Mouse (Mus musculus) urinary bladder, postnatal 25 days (tissue): ENCODE results near the gene Tceal7.
A peak's percentile ranks its signal among the peaks of the same experiment; 100 is the strongest.
"Not testable (repeated sequence)": the region's sequence is repeated elsewhere in the genome, so short reads cannot be mapped to it uniquely, and the experiment has no call there.

ENCODE experiments used
- DNase-seq: peaks from one replicate; pipeline ENCODE4 v3.0.0; 2022; ENCODE audit warnings: low spot score

Tceal7 gene

DNA sequence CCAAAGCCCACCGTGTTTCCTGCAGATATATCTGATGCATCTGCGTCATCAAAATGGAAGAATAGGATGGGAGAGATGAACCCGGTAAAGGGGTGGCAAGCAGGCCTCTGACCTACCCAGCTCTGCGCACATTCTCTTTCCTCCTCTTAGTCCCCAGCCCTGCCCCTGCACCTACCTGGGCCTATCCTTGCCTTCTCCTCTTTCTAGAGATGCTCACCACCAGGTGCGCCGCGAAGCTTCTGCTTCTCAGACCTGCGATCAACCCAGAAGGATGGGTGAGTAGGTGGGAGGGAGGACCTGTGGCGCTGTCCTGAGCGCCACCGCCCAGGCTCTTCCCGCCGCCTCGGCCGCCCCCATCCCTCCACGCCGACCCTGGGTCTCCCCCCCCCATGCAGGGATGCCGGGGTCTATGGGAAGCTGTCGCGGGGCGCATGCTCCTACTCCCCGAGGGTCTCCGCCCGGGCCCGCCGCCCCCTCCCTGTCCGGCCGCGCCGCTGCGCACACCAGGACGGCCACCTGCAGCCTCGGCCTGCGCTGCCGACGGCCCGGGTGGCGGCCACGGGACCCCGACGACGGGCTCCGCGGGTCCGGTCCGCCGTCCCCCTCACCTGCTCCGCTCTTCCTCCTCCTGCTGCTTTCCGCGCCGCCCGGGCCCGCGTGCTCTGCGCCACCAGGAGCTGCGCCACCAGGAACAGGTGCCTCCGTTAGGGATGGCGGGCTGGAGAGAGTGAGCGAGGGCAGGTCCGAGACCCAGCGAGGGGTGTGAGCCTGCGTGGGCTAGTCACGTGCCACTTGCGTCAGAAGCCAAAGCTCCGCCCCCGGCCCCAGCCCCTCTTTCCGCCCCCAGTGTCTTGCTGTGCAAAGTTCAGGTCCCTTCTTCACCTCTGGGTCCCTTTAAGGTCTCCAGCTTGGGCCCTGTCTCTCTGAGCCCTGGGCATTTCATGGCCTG, at the start of gene Tceal7, which contains the start of gene Bex1:
Tceal7 (plus strand) TSS at position 51 of the 949 bp plus-strand sequence.
Bex1 (minus strand) TSS at position 785 of the 949 bp plus-strand sequence.
- not testable (repeated sequence) for DNase-seq

DNA sequence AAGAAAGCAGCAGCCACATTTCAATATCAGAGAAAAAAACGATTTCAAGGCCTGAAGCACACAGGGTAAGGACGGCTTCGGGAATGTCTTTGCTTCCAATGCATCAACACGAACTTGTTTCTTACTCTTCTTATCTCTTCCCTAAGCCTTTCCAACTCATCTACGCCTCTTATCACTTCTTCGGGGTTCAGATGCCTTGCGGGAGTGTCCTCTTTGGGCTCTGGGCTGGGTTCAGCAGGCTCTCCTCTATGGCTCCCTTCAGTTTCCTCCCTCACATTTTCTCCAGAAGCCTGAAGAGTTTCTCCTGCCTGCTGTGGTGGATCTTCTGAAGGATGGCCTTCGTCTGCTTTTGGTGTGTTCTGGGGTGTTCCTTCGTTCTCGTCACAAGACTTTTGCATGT, 44.0 kb upstream of the Tceal7 start:
- DNase-seq, result no peak

DNA sequence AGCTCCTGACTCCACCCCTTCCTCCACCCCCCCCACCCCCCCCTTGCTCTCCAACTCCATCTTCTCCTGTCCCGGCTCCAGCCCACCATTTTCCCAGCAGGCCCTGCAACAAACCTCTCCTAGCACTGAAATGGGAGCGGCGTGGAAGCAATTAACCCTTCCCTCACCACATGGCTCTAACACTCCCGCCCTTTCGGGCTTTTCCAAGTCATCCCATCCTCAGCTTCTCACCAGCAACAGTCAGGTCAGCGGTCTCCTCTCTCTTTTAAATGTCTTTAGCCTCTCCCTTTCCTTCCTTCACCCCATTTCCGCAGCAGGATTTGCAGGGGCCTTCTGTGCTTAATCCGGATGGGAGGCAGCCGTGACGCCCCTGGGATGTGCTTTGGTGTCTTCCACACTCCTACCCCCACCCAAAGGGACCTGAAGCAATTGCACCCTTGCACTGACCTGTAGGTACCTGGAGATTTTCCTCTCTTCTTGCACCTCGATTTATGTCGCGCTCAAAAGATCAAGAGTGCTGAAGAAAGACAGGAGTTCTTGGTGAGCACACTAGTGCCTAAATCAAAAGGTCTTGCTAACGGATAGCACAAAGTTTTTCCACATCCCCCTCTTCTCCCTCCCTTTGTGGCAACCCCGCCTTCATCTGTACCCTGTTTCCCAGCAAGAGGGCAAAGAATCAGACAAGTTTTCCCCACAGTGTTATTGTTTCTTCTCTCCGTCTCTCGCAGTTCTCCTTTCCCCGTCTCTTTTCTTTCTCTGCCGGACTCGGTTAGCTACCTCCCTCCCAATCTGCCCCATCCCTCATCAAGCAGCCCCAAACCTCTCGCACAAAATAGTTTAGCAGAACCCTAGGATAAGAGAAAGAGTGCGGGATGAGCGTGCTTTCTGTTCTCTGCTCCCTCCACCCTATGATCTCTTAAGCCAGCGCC, 43.1 kb upstream of the Tceal7 start:
- peak; percentile 12 for DNase-seq

DNA sequence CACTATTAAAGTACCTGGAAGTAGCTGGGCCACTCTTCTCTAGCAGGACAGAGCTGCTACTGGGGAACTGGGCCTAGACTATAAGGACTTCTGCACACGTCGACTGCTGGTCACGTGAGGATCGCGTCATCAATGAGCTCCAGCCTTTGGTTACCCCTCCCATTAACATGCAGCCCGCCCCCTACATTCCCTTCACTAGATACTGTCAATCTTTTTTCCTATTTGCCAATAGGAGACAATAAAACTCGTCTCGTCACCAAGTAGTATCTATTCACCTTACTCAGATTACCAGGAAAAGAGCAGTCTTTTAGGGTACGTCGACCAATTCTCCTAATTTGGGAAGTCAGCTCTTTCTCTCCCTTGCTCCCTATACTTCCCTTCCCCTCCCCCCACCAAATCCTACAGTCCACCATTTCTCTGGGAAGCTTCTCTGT, 42.4 kb upstream of the Tceal7 start, which contains the start of gene Tceal8:
Tceal8 (minus strand) TSS at position 225 of the 434 bp plus-strand sequence.
- peak; percentile 47 for DNase-seq

DNA sequence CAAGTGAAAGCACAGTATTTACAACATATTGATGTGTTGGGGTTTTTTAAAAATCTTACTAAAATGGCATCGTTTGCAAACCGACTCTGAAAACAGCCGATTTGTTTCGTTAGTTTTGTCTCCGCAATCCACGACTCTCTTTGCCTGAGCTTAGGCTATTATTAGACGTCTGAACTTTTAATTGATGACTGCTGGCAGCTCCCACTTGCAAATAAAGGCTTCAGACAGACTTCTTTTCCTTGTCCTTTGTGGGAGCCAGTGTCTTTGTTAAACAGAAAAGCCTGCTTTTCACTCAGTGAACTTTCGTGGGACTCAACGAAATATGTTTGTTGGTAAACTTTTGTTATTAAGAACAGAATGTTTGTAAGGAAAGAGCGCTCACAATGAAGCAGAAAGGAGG, 41.8 kb upstream of the Tceal7 start:
- DNase-seq, result no peak

DNA sequence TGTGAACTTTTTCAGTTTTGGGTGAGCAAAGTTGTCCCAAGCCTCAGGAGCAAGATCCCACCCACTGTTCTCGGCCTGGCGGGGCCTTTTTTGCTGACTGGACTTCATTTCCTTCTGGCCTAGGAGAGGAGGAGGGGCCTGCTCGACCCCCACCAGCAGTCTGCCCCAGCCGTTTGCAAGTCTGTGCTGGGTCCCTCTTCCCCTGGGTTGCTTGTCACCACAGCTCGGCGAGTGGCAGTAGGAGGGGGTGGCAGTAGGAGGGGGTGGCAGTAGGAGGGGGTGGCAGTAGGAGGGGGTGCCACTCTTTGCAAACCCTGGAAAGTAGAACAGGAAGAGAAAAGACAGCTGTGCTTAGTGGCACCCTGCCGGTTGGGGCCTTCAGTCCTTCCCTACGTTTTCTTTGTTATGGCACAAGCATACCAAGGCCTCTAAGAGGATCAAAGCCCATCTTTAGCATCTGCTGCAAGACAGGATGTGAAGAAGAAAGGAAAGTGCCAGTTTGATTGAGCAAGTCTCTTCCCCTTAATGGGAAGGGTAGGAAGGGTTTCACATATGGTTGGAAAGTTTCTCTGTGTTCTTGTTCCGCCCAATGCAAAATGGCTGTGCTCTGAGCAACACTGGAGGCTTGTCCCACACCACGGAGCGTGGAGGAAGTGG, 33.6 kb upstream of the Tceal7 start:
- no peak for DNase-seq

DNA sequence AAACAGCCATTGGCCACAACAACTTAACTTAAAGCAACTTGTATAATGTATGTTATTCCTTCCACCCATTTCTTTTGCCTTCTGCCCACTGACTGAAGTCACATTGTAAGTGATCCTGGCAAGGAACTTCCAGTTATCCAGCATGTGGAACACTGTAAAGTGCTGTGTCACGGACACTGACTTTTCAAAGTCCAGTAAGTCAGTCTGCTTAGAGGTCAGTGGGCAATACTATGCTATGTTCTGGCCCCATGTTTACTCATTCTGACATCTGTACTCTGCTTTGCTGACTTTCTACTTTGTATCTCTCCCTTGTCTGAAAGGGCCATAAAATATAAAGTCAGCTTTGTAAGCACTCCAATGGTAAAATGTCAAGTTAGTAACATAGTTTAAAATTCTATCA, 31.5 kb upstream of the Tceal7 start:
- DNase-seq, result no peak

DNA sequence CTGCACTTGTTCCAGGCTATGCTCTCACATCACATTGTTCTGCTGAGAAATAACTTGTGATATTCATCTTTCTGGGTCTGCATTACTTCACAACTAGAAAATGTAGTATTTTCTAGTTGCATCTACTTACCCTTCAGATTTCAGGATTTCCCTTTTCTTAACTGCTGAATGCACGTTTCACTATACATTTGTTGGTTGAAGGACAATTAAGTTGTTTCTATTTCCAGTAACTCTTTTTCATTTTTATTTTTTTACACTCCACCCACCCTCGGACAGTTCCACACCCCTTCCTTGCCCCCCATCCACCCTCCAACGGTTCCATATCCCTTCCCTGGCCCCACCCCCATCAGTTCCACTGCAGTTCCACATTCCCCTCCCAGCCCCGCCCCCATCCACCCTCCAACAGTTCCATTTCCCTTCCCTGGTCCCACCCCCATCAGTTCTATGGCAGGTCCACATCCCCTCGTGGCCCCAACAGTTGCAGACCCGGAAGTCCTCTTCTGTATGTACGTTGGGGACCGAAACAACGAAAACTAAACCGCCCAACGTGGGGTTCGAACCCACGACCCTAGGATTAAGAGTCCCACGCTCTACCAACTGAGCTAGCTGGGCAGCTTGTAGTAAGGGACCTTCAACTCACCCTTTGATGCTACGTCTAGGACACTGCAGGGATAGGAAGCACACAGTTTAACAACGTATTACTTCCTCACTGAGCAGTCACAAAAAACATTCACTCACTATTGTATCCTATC, 19.2 kb upstream of the Tceal7 start:
- DNase-seq, result no peak

DNA sequence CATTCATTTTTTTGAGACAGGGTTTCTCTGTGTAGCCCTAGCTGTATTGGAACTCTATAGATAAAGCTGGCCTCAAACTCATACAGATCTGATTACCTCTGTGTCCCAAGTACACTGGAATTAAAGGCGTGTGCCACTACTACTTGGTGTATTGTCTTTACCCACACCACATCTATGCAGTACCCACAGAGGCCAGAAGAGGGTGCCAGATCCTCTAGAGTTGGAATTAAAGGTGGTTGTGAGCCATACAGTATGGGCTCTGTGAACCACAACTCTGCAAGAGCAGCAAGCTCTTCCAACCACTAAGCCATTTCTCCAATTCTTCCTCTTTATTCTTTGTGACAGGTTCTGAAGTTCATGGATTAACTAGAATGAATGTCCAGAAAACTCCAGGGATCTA, 17.7 kb upstream of the Tceal7 start:
- peak; percentile 18 for DNase-seq

DNA sequence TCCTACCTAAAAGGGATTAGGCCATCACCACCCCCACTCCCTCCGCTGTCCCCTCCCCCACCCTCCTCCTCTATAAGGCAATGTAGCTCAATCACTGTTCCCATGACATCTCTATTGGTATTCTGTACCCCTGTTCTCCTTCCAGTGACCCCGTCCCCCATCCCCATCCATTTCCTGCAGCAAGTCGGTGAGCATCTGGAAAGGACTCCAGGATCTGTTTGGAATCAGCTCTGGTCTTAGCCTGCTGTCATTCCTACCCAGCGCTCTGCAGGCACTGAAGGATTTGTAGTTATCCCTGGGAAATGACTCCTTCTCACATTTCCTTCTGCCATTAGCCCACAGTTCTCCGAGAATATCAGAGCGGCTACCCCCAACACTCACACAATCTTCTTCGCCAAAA, 11.3 kb upstream of the Tceal7 start:
- DNase-seq, result no peak

DNA sequence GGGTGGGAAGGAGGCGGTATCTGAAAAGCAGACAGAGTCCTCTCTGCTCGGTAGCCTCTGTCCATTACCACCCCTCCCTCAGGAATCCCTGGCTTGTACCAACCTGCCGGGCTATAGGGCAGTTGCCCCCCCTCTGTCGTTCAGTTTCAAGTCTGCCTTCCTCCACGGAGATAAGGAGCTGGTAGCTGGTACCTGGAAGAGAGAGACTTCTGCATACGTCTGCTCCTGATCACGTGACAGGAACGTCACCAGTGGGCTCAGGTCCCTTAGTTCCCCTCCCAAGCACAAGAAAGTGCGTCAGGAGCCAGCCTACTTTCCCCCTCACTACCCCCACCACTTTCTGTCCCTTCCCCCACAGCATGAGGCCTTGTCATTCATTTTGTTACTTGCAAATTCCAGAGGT, 10.9 kb upstream of the Tceal7 start, which contains the start of gene Tceal5:
Tceal5 (minus strand) TSS at position 213 of the 403 bp plus-strand sequence.
- DNase-seq, result peak; percentile 17

DNA sequence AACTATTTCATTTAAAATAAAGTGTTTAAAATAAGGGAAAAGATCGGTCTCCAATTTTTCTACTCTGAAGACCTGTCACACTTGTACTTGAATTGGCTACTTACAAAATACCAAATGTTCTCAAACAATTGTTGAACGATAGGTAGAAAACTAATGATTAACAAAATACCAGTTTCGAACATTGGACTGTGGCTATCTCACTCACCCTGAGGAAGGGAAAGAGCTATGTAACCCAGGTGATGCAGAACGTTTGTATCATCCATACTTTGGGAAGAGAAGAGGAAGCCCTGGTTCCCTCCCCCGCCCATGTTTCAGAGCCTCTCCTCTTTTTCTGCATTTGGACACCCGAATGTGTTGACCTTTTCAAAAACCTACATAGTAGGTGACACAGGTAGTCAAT, 10.2 kb upstream of the Tceal7 start:
- no peak for DNase-seq

DNA sequence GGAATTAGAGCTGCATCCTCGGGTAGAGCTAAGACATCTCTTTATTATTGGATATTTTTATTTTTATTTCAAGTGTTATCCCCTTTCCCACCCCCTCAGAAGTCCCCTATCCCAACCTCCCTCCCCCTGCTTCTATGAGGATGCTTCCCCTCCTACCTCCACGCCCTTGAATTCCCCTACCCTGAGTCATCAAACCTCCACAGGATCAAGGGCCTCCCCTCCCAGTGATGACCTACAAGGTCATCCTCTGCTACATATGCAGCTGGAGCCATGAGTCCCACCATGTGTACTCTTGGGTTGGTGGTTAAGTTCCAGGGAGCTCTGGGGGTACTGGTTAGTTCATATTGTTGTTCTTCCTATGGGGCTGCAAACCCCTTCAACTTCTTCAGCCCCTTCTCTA, 1.2 kb upstream of the Tceal7 start:
- DNase-seq, result no peak

DNA sequence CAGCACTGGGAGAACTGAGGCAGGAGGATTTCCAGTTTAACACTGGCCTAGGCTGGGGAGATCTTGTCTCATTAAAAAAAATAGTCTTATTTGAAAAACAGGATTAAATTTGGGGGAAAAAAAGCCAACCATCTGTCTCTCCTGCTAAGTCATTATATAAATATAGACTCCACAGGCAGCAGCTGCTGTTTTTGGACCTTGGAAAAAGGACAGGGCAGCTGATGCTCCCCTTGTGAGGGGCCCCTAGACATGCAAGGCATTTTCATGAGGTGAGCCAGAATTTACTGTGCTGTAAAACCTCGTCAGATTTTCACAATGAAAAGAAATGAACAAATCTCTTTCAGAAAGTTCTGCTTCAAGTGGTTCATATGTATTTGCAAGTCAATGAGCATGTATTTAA, 1.7 kb downstream of the Tceal7 start:
- no peak for DNase-seq

DNA sequence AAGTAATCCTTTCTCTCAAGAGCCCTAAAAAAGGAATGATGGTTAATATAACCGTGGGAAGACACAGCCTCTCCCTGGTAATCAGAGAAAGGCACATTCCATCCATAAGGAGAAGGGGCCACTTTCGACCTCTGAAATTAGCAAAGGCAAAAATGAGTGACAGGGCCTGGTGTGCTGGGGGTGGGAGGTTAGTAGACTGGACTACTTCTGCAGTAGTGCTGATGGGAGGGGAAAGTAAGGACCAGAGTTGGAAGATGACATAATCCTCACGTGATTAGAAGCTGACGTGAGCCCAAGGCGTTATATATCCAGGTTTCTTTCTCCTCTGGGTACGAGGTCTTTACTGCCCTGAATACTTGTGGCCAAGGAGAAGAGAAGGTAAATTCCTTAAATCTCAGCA, 9.1 kb downstream of the Tceal7 start:
- DNase-seq, result no peak

DNA sequence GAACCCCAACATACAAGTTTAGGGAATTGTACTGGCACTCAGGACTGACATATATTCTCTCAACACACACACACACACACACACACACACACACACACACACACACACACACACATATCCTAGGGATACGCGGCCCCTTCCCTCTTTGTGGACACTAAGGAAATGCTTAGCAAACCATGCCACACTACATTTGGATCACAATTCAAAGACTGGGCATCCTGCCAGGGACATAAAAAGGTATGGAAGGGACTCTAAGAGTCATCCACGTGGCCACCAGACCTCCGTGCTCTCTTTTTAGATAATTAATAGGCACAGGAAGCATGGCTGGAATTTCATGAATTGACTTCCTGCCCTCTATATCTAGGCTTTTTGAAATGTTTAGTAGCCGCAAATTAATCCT, 13.2 kb downstream of the Tceal7 start:
- no peak for DNase-seq

DNA sequence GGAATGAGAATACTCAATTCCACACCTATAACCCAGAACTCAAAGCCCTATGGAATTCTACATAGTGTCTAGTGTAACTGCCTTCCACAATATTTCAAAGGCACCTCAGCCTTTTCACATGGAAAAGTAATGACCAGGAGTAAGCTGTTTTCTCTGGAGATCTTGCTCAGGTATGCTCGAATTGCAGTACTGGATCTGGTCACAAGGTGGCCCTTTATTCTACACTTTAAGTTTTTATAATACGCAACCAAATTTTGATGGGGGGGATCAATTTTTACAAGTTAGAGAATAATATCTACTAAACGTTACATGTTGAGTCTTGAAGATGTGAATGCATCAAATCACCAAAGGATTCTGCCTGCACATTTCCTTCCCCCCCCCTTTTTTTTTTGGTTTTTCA, 23.5 kb downstream of the Tceal7 start:
- DNase-seq, result peak; percentile 23

DNA sequence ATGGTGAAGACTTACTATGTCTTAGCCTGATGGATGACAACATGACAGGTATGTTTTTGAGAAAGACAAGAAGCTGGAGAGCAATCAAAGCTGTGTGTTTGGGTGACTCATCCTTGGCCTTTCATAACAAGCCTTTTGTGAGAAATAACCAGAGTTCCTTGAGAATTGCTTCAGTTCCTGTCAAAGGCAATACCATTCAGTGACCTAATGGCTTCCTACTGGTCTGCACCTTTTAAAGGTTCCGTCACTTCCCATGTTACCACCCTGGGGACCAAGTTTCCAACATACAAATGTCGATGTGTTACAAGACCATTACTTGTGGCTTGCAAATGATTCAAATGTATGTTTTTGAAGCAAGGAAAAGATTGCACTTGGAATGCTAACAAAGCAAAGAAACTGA, 28.6 kb downstream of the Tceal7 start:
- DNase-seq, result no peak

DNA sequence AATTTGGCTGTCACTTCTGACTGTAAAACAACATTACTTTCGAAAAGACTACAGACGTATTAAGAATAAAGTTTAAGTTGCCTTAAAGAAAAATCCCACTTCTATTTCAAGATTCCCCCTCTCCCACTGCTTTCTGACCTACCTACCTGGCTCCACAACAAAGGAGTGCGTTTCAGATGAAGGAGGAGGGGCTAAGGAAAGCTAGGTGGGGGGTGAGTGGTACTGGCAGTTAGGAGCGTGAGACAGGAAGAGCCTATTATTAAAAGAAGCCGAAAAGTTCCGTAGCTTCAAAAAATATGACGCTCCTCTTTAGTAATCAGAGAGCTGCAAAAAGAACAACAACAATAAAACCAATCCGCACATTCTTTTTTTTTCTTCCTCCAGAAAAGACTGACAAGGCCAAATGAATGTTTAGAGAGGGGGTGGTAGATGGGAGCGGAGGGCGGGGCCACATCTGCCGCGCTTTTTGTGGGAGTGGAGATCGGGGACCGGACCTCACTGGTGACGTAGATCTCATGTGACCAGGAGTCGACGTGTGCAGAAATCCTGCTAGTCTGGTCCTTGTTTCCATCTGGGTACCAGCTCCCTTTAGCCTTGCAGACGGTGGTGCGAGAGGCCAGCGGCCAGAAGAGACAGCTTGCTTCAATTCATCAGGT, 30.1 kb downstream of the Tceal7 start, which contains the start of gene Tceal9:
Tceal9 (plus strand) TSS at position 506 of the 656 bp plus-strand sequence.
- peak; percentile 42 for DNase-seq

DNA sequence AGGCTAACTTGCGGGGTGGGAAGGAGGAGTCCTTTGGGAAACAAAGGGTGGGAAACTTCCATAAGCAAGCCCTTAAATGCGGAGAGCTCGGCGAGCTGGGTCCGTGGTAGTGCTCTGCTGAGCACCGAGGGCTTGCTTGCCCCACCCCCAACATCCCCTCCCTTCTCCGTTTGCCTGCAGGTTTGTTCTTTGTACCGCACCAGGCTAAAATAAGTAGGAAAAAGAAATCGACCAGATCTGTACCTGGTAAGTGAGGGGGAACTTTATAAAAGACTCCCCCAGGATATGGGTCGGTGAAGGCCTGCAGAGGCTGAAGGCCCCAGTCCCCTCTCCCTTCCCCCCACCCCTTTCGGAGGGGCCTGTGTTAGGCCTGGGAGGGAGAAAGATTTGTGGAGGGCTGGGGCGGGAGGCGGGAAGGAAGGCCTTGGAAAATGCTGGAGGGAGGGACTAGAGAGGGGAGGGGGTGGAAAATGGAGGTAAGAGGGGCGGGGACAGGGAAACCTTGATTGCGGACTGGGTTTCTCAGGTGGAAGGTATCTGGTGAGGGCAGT, 31.0 kb downstream of the Tceal7 start:
- peak; percentile 11 for DNase-seq
